7 mouse cellular contexts compared by ENCODE assay signal in the genomic region with DNA sequence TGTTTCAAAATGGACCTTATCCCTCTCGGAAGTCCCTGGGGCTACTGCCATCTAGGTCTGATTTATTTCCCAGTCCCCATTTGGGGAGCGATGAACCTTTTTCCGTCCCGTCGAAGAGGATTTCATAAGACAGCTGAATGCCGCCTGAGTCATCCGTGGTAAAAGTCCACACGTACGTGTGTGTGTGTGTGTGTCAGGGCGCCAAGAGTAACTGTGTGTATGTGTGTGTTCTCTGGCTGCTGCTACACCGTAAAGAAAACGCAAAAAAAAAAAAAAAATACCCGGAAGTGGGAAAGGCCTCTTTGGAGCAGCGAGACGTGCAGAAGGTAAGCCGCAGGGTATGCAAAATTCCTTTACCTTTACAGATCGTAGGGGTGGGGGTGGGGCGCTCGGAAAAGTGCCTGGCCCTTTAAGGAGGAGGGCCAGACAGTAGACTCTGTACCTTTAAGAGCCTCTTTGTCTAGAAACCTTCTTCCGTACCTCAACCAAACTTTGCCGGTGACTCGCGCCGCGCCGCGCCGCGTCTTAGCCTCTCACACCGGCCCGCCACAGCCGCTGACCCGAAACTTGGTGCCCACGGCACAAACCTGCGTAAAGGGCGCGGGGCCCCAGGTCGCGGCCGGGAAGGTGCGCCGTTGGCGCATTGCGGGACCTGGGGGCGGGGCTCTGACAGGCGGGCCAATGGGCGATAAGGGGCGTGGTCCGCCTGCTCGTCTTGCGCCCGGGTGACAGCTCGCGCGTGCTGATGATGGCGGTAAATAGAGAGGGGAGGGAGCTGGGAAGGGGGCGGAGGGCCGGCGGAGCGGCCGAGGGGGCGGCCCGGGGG. TPM values are rescaled to one million over a fixed set of nuclear protein-coding genes. Genes with fewer than 3 reads are reported as not detected.
A peak's percentile ranks its signal among the peaks of the same experiment; 100 is the strongest.
DNase-seq lines count a peak whose midpoint lies in the region; ATAC-seq lines count a peak whose summit lies in the region.

No protein-coding gene starts in this region.

- DNase-seq in adrenal gland, adult 18-20 months (ENCODE audit: low spot score in 2 of 2) = peak; percentile 90 to 92
- peak; percentile 98 for DNase-seq in embryo, embryonic 11 days
- peak; percentile 92 for DNase-seq in gastrocnemius, postnatal 36 days
- peak; percentile 94 for DNase-seq in left cerebral cortex, postnatal 36 days (ENCODE audit: low spot score in 2 of 2)
- DNase-seq in midbrain, embryonic 11.5 days (ENCODE audit: low spot score, missing footprints) = peak; percentile 99
- peak; percentile 88 for DNase-seq in skeletal muscle tissue, adult 2 months (ENCODE audit: low read depth, low spot score)

- H3K9me3 ChIP-seq in intestine, embryonic 16.5 days (ENCODE audit: control insufficient read depth, low read length) = no peaks in the 10 kb centered on the region
- no peaks in the 10 kb centered on the region for H3K9me3 ChIP-seq in midbrain, embryonic 11.5 days (ENCODE audit: control insufficient read depth, low read length)

- peak overlapping the region; percentile 68 for H3K9ac ChIP-seq in intestine, embryonic 16.5 days (ENCODE audit: low read depth, low read length)
- peak overlapping the region; percentile 88 for H3K9ac ChIP-seq in midbrain, embryonic 11.5 days (ENCODE audit: low read length)

- peak overlapping the region; percentile 84 for H3K4me2 ChIP-seq in intestine, embryonic 16.5 days (ENCODE audit: low read depth, low read length)
- H3K4me2 ChIP-seq in midbrain, embryonic 11.5 days = peak overlapping the region; percentile 90

- peak; percentile 88 for ATAC-seq in intestine, embryonic 16.5 days
- ATAC-seq in midbrain, embryonic 11.5 days (ENCODE audit: low FRiP score) = peak; percentile 95

- 0 out of 2 replicates have a peak, but pooled peaks cover 1% of the 10 kb centered on the region for H3K36me3 ChIP-seq in intestine, embryonic 16.5 days (ENCODE audit: control insufficient read depth, insufficient read depth, low read length)
- peaks cover 3% of the 10 kb centered on the region; the same call in 1 of the 2 replicates for H3K36me3 ChIP-seq in midbrain, embryonic 11.5 days (ENCODE audit: control insufficient read depth, insufficient read depth, low read length)

- WGBS in intestine, embryonic 16.5 days = under 1% methylated on average over 63 of the region's 63 CpGs
- under 1% methylated on average over 62 of the region's 63 CpGs for WGBS in midbrain, embryonic 11.5 days

- peaks cover 6% of the 10 kb centered on the region for H3K4me1 ChIP-seq in intestine, embryonic 16.5 days (ENCODE audit: control insufficient read depth, insufficient read depth, low read length)
- peaks cover 27% of the 10 kb centered on the region for H3K4me1 ChIP-seq in midbrain, embryonic 11.5 days (ENCODE audit: control insufficient read depth, insufficient read depth, low read length)

- peak overlapping the region; percentile 94 for H3K27ac ChIP-seq in intestine, embryonic 16.5 days (ENCODE audit: low read length)
- peak overlapping the region; percentile 94 for H3K27ac ChIP-seq in midbrain, embryonic 11.5 days (ENCODE audit: low read depth, low read length)

- intact Hi-C loops in gastrocnemius, postnatal 36 days (cut with DNase I) = no loop called here
- intact Hi-C loops in left cerebral cortex, postnatal 36 days (cut with DNase I) = loop anchor here (1.0 to 5.0 kb wide), 2 partner anchors 18 to 58 kb away; a partner anchor contains a TSS

- no peaks in the 10 kb centered on the region for H3K27me3 ChIP-seq in intestine, embryonic 16.5 days (replicated peaks; ENCODE audit: control insufficient read depth, insufficient read depth, low read length)
- no peaks in the 10 kb centered on the region for H3K27me3 ChIP-seq in midbrain, embryonic 11.5 days (ENCODE audit: control insufficient read depth, insufficient read depth, low read length)

- H3K4me3 ChIP-seq in intestine, embryonic 16.5 days (ENCODE audit: low read length) = peak overlapping the region; percentile 72
- H3K4me3 ChIP-seq in midbrain, embryonic 11.5 days (ENCODE audit: low read depth, low read length) = peak overlapping the region; percentile 72

RNA-seq across cellular contexts. Expression of a gene that starts 1.4 kb away (rescaled TPM):
- 1 to 10 TPM; 3.0 to 4.1 TPM for total RNA-seq in adrenal gland, adult 18-20 months (2021)
- 1 to 10 TPM; 3.2 to 3.3 TPM for total RNA-seq in gastrocnemius, postnatal 36 days (2021)
- 3.8 and 4.2 TPM in 2 replicates for polyA plus RNA-seq in intestine, embryonic 16.5 days (2015; fragmentation: Nextera tagmentation; extraction: Ambion mirVana)
- 10 to 100 TPM; 10.6 to 13.5 TPM for total RNA-seq in left cerebral cortex, postnatal 36 days (2021)
- 6.3 and 8.0 TPM in 2 replicates for polyA plus RNA-seq in midbrain, embryonic 11.5 days (2014; fragmentation: Nextera tagmentation; extraction: Ambion mirVana)

RNA-seq across cellular contexts. Expression of a gene that starts 17.7 kb away (rescaled TPM):
- 1 to 10 TPM; 1.6 to 3.4 TPM for total RNA-seq in adrenal gland, adult 18-20 months (2021)
- 1 to 10 TPM in 1 of 2 experiments, under 1 TPM in 1; 0.42 to 1.3 TPM for total RNA-seq in gastrocnemius, postnatal 36 days (2021)
- 0.73 and 0.78 TPM in 2 replicates for polyA plus RNA-seq in intestine, embryonic 16.5 days (2015; fragmentation: Nextera tagmentation; extraction: Ambion mirVana)
- 1 to 10 TPM; 4.5 to 7.8 TPM for total RNA-seq in left cerebral cortex, postnatal 36 days (2021)
- 1.4 and 1.8 TPM in 2 replicates for polyA plus RNA-seq in midbrain, embryonic 11.5 days (2014; fragmentation: Nextera tagmentation; extraction: Ambion mirVana)

RNA-seq across cellular contexts. Expression of a gene that starts 17.7 kb away (rescaled TPM):
- 10 to 100 TPM; 50.1 to 50.3 TPM for total RNA-seq in adrenal gland, adult 18-20 months (2021)
- 10 to 100 TPM; 12.9 to 14.9 TPM for total RNA-seq in gastrocnemius, postnatal 36 days (2021)
- 40.4 and 41.4 TPM in 2 replicates for polyA plus RNA-seq in intestine, embryonic 16.5 days (2015; fragmentation: Nextera tagmentation; extraction: Ambion mirVana)
- total RNA-seq in left cerebral cortex, postnatal 36 days (2021) = 10 to 100 TPM; 24.7 to 30.7 TPM
- 39.0 and 41.2 TPM in 2 replicates for polyA plus RNA-seq in midbrain, embryonic 11.5 days (2014; fragmentation: Nextera tagmentation; extraction: Ambion mirVana)

RNA-seq across cellular contexts. Expression of a gene that starts 17.8 kb away (rescaled TPM):
- 10 to 100 TPM; 23.0 to 24.2 TPM for total RNA-seq in adrenal gland, adult 18-20 months (2021)
- 10 to 100 TPM; 13.8 to 14.2 TPM for total RNA-seq in gastrocnemius, postnatal 36 days (2021)
- polyA plus RNA-seq in intestine, embryonic 16.5 days (2015; fragmentation: Nextera tagmentation; extraction: Ambion mirVana) = 17.7 and 22.0 TPM in 2 replicates
- 10 to 100 TPM; 17.5 to 18.1 TPM for total RNA-seq in left cerebral cortex, postnatal 36 days (2021)
- polyA plus RNA-seq in midbrain, embryonic 11.5 days (2014; fragmentation: Nextera tagmentation; extraction: Ambion mirVana) = 29.6 and 30.4 TPM in 2 replicates

RNA-seq across cellular contexts. Expression of a gene that starts 59.1 kb away (rescaled TPM):
- 100 to 1,000 TPM; 247 to 266 TPM for total RNA-seq in adrenal gland, adult 18-20 months (2021)
- 100 to 1,000 TPM; 105 to 118 TPM for total RNA-seq in gastrocnemius, postnatal 36 days (2021)
- 426 and 427 TPM in 2 replicates for polyA plus RNA-seq in intestine, embryonic 16.5 days (2015; fragmentation: Nextera tagmentation; extraction: Ambion mirVana)
- total RNA-seq in left cerebral cortex, postnatal 36 days (2021) = 100 to 1,000 TPM; 206 to 219 TPM
- 359 and 375 TPM in 2 replicates for polyA plus RNA-seq in midbrain, embryonic 11.5 days (2014; fragmentation: Nextera tagmentation; extraction: Ambion mirVana)

Comparison
In these comparisons a context has a peak if more than half of its experiments do, and no peak if none do; other contexts are left out.
1. Peak in every context shown above with its lines: DNase-seq, ATAC-seq, H3K4me3 ChIP-seq and H3K27ac ChIP-seq.